Mouse (Mus musculus) MEL (cell line): ENCODE measurements around the gene Plekha7. TPM values are rescaled to one million over a fixed set of nuclear protein-coding genes. Genes with fewer than 3 reads are reported as not detected.

Experiments
- DNase-seq: peaks from one replicate; pipeline ENCODE4 v3.0.0; 2011; ENCODE audit warnings: low read depth, low spot score
- H3K27ac ChIP-seq: 2 replicates; pipeline ENCODE4 v1.5.1; 2012; ENCODE audit warnings: low read depth, mild to moderate bottlenecking, control low read depth, low read length, moderate library complexity; ENCODE audit not compliant: control insufficient read depth
- H3K27me3 ChIP-seq, 2 experiments: fragments of 150-350 bp in 1 of 2; sonication (generic) in 1 of 2; 2 replicates each; pipeline ENCODE4 v1.6.1; 2012; ENCODE audit warnings: low read length in 2 of 2, mild to moderate bottlenecking in 2 of 2, improper control_type of control experiment in 1 of 2, moderate library complexity in 1 of 2; ENCODE audit not compliant: insufficient read depth in 2 of 2, control insufficient read depth in 1 of 2
- H3K36me3 ChIP-seq, 2 experiments: 2 replicates each; pipeline ENCODE4 v1.6.1; 2012 to 2014; ENCODE audit warnings: low read length in 2 of 2, improper control_type of control experiment in 1 of 2, inconsistent platforms in 1 of 2, mild to moderate bottlenecking in 1 of 2; ENCODE audit not compliant: insufficient read depth in 2 of 2, control insufficient read depth in 1 of 2
- H3K4me1 ChIP-seq, 2 experiments: fragments of 150-350 bp in 1 of 2; sonication (generic) in 1 of 2; 2 replicates each; pipeline ENCODE4 v1.6.1; 2012; ENCODE audit warnings: low read length in 2 of 2, improper control_type of control experiment in 1 of 2, mild to moderate bottlenecking in 1 of 2; ENCODE audit not compliant: insufficient read depth in 2 of 2, control insufficient read depth in 1 of 2
- H3K4me3 ChIP-seq, 2 experiments: fragments of 150-350 bp in 1 of 2; sonication (generic) in 1 of 2; 2 replicates each; pipeline ENCODE4 v1.5.1; 2012; ENCODE audit warnings: low read depth in 2 of 2, low read length in 2 of 2, mild to moderate bottlenecking in 2 of 2, moderate library complexity in 2 of 2, control low read depth in 1 of 2, improper control_type of control experiment in 1 of 2; ENCODE audit not compliant: control insufficient read depth in 1 of 2, insufficient read depth in 1 of 2
- H3K79me2 ChIP-seq: 2 replicates; pipeline ENCODE4 v1.6.1; 2012; ENCODE audit warnings: mild to moderate bottlenecking, low read length, moderate library complexity; ENCODE audit not compliant: control insufficient read depth, poor library complexity, insufficient read depth
- H3K9ac ChIP-seq: 2 replicates; pipeline ENCODE4 v1.6.1; 2012; ENCODE audit warnings: low read depth, mild to moderate bottlenecking, control low read depth, low read length, moderate library complexity; ENCODE audit not compliant: control insufficient read depth, poor library complexity, severe bottlenecking
- H3K9me3 ChIP-seq: fragments of 150-350 bp; sonication (generic); replicated peaks from 2 replicates; pipeline ENCODE4 v1.6.1; 2012; ENCODE audit warnings: mild to moderate bottlenecking, low read length, improper control_type of control experiment, moderate library complexity; ENCODE audit not compliant: insufficient read depth
- CHD1 ChIP-seq: IDR thresholded peaks from 2 replicates; pipeline ENCODE4 v1.6.1; 2012; ENCODE audit warnings: low read depth, mild to moderate bottlenecking, inconsistent platforms, low read length, improper control_type of control experiment
- CHD2 ChIP-seq: IDR thresholded peaks from 2 replicates; pipeline ENCODE4 v1.6.1; 2011; ENCODE audit warnings: low read length, improper control_type of control experiment
- CTCF ChIP-seq, 3 experiments: IDR thresholded peaks in 2 of 3; conservative IDR thresholded peaks in 1 of 3; 2 replicates each; pipeline ENCODE4 v1.5.1; 2011 to 2012; ENCODE audit warnings: low read length in 3 of 3, low read depth in 2 of 3, mild to moderate bottlenecking in 2 of 3, improper control_type of control experiment in 1 of 3, inconsistent platforms in 1 of 3, mixed read lengths in 1 of 3, moderate library complexity in 1 of 3; ENCODE audit not compliant: control insufficient read depth in 1 of 3, insufficient read depth in 1 of 3, poor library complexity in 1 of 3, severe bottlenecking in 1 of 3
- ELF1 ChIP-seq: IDR thresholded peaks from 2 replicates; pipeline ENCODE4 v1.6.1; 2014; ENCODE audit warnings: low read depth, mild to moderate bottlenecking, inconsistent platforms, low read length, improper control_type of control experiment, moderate library complexity
- GABPA ChIP-seq: IDR thresholded peaks from 2 replicates; pipeline ENCODE4 v1.6.1; 2012; ENCODE audit warnings: low read depth, mild to moderate bottlenecking, inconsistent platforms, low read length, improper control_type of control experiment, moderate library complexity
- HCFC1 ChIP-seq: IDR thresholded peaks from 2 replicates; pipeline ENCODE4 v1.6.1; 2012; ENCODE audit warnings: low read depth, mild to moderate bottlenecking, inconsistent platforms, low read length, improper control_type of control experiment, moderate library complexity
- JUND ChIP-seq: IDR thresholded peaks from 2 replicates; pipeline ENCODE4 v1.6.1; 2011; ENCODE audit warnings: low read depth, mild to moderate bottlenecking, improper control_type of control experiment, low read length
- KAT2A ChIP-seq: conservative IDR thresholded peaks from 2 replicates; pipeline ENCODE4 v1.6.1; 2012; ENCODE audit warnings: low read depth, low read length, improper control_type of control experiment, inconsistent platforms
- MAFK ChIP-seq: IDR thresholded peaks from 2 replicates; pipeline ENCODE4 v1.6.1; 2011; ENCODE audit warnings: low read depth, mild to moderate bottlenecking, low read length, improper control_type of control experiment, borderline replicate concordance
- MAX ChIP-seq: IDR thresholded peaks from 2 replicates; pipeline ENCODE4 v1.6.1; 2011; ENCODE audit warnings: low read length, improper control_type of control experiment
- MAZ ChIP-seq: IDR thresholded peaks from 2 replicates; pipeline ENCODE4 v1.6.1; 2012; ENCODE audit warnings: low read depth, mild to moderate bottlenecking, inconsistent platforms, low read length, improper control_type of control experiment
- MYC ChIP-seq: IDR thresholded peaks from 2 replicates; pipeline ENCODE4 v1.6.1; 2011; ENCODE audit warnings: low read depth, mild to moderate bottlenecking, low read length, improper control_type of control experiment, moderate library complexity
- NRF1 ChIP-seq: IDR thresholded peaks from 2 replicates; pipeline ENCODE4 v1.6.1; 2014; ENCODE audit warnings: low read depth, mild to moderate bottlenecking, inconsistent platforms, low read length, improper control_type of control experiment, moderate library complexity; ENCODE audit not compliant: poor library complexity, insufficient read depth, severe bottlenecking
- POLR2A ChIP-seq, 2 experiments: IDR thresholded peaks; 2 replicates each; pipeline ENCODE4 v1.6.1; 2011 to 2012; ENCODE audit warnings: low read length in 2 of 2, mild to moderate bottlenecking in 2 of 2, control low read depth in 1 of 2, improper control_type of control experiment in 1 of 2, low read depth in 1 of 2, moderate library complexity in 1 of 2; ENCODE audit not compliant: control insufficient read depth in 1 of 2, insufficient read depth in 1 of 2, poor library complexity in 1 of 2
- POLR2AphosphoS5 ChIP-seq: IDR thresholded peaks from 2 replicates; pipeline ENCODE4 v1.6.1; 2012; ENCODE audit warnings: low read depth, borderline replicate concordance, mild to moderate bottlenecking, inconsistent platforms, low read length, moderate library complexity, mixed read lengths
- RAD21 ChIP-seq: IDR thresholded peaks from 2 replicates; pipeline ENCODE4 v1.6.1; 2011; ENCODE audit warnings: mild to moderate bottlenecking, low read depth, low read length, improper control_type of control experiment
- SMC3 ChIP-seq: IDR thresholded peaks from 2 replicates; pipeline ENCODE4 v1.6.1; 2011; ENCODE audit warnings: low read depth, low read length, improper control_type of control experiment
- TAL1 ChIP-seq: IDR thresholded peaks from 2 replicates; pipeline ENCODE4 v1.6.1; 2012; ENCODE audit warnings: mild to moderate bottlenecking, inconsistent platforms, low read length, moderate library complexity, mixed read lengths
- TBP ChIP-seq: IDR thresholded peaks from 2 replicates; pipeline ENCODE4 v1.8.0; 2011; ENCODE audit warnings: low read depth, low read length, improper control_type of control experiment
- USF1 ChIP-seq: IDR thresholded peaks from 2 replicates; pipeline ENCODE4 v1.6.1; 2014; ENCODE audit warnings: low read depth, mild to moderate bottlenecking, inconsistent platforms, low read length, improper control_type of control experiment, moderate library complexity
- USF2 ChIP-seq, 2 experiments: IDR thresholded peaks; 2 replicates each; pipeline ENCODE4 v1.6.1; 2011 to 2012; ENCODE audit warnings: improper control_type of control experiment in 2 of 2, low read length in 2 of 2, borderline replicate concordance in 1 of 2, inconsistent platforms in 1 of 2, low read depth in 1 of 2, mild to moderate bottlenecking in 1 of 2; ENCODE audit not compliant: insufficient read depth in 1 of 2
- ZKSCAN1 ChIP-seq: IDR thresholded peaks from 2 replicates; pipeline ENCODE4 v1.6.1; 2012; ENCODE audit warnings: low read depth, mild to moderate bottlenecking, inconsistent platforms, low read length, improper control_type of control experiment, moderate library complexity
- ZMIZ1 ChIP-seq: IDR thresholded peaks from 2 replicates; pipeline ENCODE4 v1.6.1; 2012; ENCODE audit warnings: low read depth, mild to moderate bottlenecking, inconsistent platforms, low read length, improper control_type of control experiment, moderate library complexity
- ZNF384 ChIP-seq: IDR thresholded peaks from 2 replicates; pipeline ENCODE4 v1.6.1; 2012; ENCODE audit warnings: low read depth, mild to moderate bottlenecking, inconsistent platforms, low read length, improper control_type of control experiment
- polyA plus RNA-seq, 2 experiments: library from polyadenylated mRNA; stranded (reverse) in 1 of 2; unstranded in 1 of 2; fragments of >175 nt in 1 of 2; fragments of >200 nt in 1 of 2; gene quantifications; 2 replicates each; pipeline versions ENCODE4 v1.2.1 to v1.2.4; 2012; ENCODE audit warnings: low replicate concordance in 2 of 2, low read depth in 1 of 2; ENCODE audit not compliant: insufficient read length in 2 of 2, insufficient read depth in 1 of 2, missing spikeins in 1 of 2
- total RNA-seq: library from RNA; depleted of rRNA; stranded (reverse); fragments of 300-350 nt; gene quantifications from 2 replicates; pipeline ENCODE4 v1.2.3, GENCODE M21; 2012

Gene Plekha7
- total and polyA plus RNA-seq, 3 experiments, result 4.4 to 14.5 TPM; not detected in 1

DNA sequence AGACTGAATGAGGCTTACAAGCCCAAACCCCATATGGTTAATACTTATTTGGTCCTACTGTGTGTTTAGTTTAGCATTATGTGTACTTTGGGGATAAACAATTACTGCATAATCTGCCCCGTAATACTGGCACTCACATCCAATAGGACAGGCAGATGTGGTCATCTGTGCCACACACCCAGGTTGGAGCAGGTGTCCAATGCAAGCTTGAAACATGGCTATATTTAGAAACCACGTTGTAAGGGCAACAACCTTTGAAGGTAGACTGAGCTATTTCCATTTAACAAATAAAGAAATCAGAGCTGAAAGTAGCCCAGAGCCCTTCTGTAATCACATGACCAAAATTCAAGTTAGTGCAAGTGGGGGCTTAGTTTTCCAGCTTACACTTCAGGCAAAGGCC, 107.6 kb downstream of the Plekha7 start:
- no peaks in the 10 kb centered on the region for H3K79me2 ChIP-seq
- H3K27me3 ChIP-seq, result no peaks in the 10 kb centered on the region
- no peak overlapping the region for H3K4me3 ChIP-seq
- H3K9me3 ChIP-seq, result no peaks in the 10 kb centered on the region
- H3K4me1 ChIP-seq, result peaks cover 0 to 22% of the 10 kb centered on the region in 2 experiments; a peak in 2 of 4 replicates
- no peak for TF ChIP-seq JUND
- no peak for TF ChIP-seq SMC3
- TF ChIP-seq TBP, result no peak
- TF ChIP-seq ZKSCAN1, result 0 out of 2 replicates have a peak, but pooled peaks have one; percentile 8
- TF ChIP-seq RAD21, result no peak
- no peak for TF ChIP-seq MAZ
- peaks cover 0 to 11% of the 10 kb centered on the region in 2 experiments; a peak in 2 of 4 replicates for H3K36me3 ChIP-seq
- DNase-seq, result no peak
- no peak overlapping the region for H3K9ac ChIP-seq
- no peak overlapping the region for H3K27ac ChIP-seq

DNA sequence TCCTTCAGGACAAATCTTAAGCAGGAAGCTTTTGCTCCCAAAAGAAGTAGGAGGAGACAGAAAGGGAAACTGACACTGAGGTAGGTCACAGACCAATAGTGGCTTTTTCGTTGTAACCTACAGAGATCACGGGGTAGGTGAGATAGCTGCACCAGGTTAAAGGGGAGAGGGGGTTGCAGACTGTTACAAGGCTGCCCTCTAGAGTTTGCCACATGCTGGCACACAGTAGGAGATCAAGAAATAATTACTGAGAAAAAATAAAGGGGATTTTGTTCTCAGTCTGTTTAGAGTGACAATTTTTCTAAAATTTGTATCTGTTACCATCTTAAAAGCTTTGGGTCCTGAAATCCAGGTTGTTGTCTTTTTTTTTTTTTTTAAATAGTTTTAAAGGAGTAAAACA, 109.3 kb downstream of the Plekha7 start:
- TF ChIP-seq RAD21 (peak; percentile 20), ZNF384 (no peak), USF2 (IDR thresholded peaks at IDR 0.05; ENCODE audit: borderline replicate concordance in 1 of 2, insufficient read depth in 1 of 2, low read depth in 1 of 2, low read length in 2 of 2) (no peak), CHD1 (no peak), ELF1 (no peak), USF1 (no peak), CTCF (IDR thresholded peaks at IDR 0.05 in 2 of 3, conservative IDR thresholded peaks at IDR 0.05 in 1 of 3; ENCODE audit: control insufficient read depth in 1 of 3, insufficient read depth in 1 of 3, low read depth in 2 of 3, low read length in 3 of 3, poor library complexity in 1 of 3, severe bottlenecking in 1 of 3) (peak; percentile 6 to 36 (median 34); a peak in 4 of 6 replicates), ZKSCAN1 (peak; percentile 96)
- DNase-seq, result peak; percentile 13

DNA sequence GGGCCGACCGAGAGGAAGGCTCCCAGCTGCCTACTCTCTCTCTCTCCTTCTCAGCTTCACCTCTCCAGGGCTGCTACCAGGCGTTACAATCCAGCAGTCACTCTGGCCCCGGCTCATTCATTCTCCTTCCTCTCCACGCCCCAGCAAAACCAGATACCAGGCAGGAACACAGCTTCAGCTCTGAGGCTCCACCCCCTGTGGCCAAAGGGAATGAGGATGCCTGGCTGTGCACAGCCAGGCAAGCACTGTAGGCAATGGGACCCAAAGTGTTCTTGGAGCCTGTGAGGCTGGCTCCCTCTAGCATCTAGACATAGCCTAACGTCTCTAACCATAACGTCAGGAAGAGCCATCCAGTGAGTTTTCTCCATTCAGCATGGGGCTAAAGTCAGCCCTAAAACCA, 109.8 kb downstream of the Plekha7 start:
- peak; percentile 39 for DNase-seq
- TF ChIP-seq MYC (no peak), MAX (no peak), USF2 (IDR thresholded peaks at IDR 0.05; ENCODE audit: borderline replicate concordance in 1 of 2, insufficient read depth in 1 of 2, low read depth in 1 of 2, low read length in 2 of 2) (no peak), KAT2A (no peak), ZKSCAN1 (no peak), NRF1 (no peak), ELF1 (no peak), SMC3 (no peak), MAFK (no peak), CTCF (IDR thresholded peaks at IDR 0.05 in 2 of 3, conservative IDR thresholded peaks at IDR 0.05 in 1 of 3; ENCODE audit: control insufficient read depth in 1 of 3, insufficient read depth in 1 of 3, low read depth in 2 of 3, low read length in 3 of 3, poor library complexity in 1 of 3, severe bottlenecking in 1 of 3) (no peak), POLR2A (IDR thresholded peaks at IDR 0.05; ENCODE audit: control insufficient read depth in 1 of 2, insufficient read depth in 1 of 2, low read depth in 1 of 2, low read length in 2 of 2, poor library complexity in 1 of 2) (no peak), ZMIZ1 (no peak), ZNF384 (no peak), CHD2 (no peak), POLR2AphosphoS5 (no peak), GABPA (no peak), TAL1 (no peak), HCFC1 (no peak)
- H3K79me2 ChIP-seq, result no peaks in the 10 kb centered on the region
- H3K9ac ChIP-seq, result no peak overlapping the region
- H3K27me3 ChIP-seq, result no peaks in the 10 kb centered on the region
- no peak overlapping the region for H3K27ac ChIP-seq
- H3K36me3 ChIP-seq, result peaks cover 0 to 11% of the 10 kb centered on the region in 2 experiments; a peak in 2 of 4 replicates
- peaks cover 0 to 22% of the 10 kb centered on the region in 2 experiments; a peak in 2 of 4 replicates for H3K4me1 ChIP-seq
- H3K9me3 ChIP-seq, result no peaks in the 10 kb centered on the region
- no peak overlapping the region for H3K4me3 ChIP-seq

More for the DNA sequence above, 109.3 kb downstream of the Plekha7 start:
- H3K36me3 ChIP-seq, result peaks cover 0 to 11% of the 10 kb centered on the region in 2 experiments; a peak in 2 of 4 replicates
- H3K9ac ChIP-seq, result no peak overlapping the region
- H3K9me3 ChIP-seq, result no peaks in the 10 kb centered on the region
- no peak overlapping the region for H3K4me3 ChIP-seq
- no peak overlapping the region for H3K27ac ChIP-seq
- H3K4me1 ChIP-seq, result peaks cover 0 to 22% of the 10 kb centered on the region in 2 experiments; a peak in 2 of 4 replicates
- no peaks in the 10 kb centered on the region for H3K27me3 ChIP-seq
- no peaks in the 10 kb centered on the region for H3K79me2 ChIP-seq
